Mouse (Mus musculus): ENCODE results near the gene Igfl3.

Igfl3 gene

GRCm38 (mm10) chr7:18176194-18176593 is at the start of gene Igfl3:
Igfl3 (plus strand) TSS chr7:18176494.
- no peak for DNase-seq (ENCODE audit: low spot score)

GRCm38 (mm10) chr7:18210938-18211337 is 34.6 kb downstream of the Igfl3 start:
- DNase-seq (ENCODE audit: low spot score): no peak

GRCm38 (mm10) chr7:18214699-18215098 is 38.4 kb downstream of the Igfl3 start:
- DNase-seq (ENCODE audit: low spot score): no peak
